Mouse (Mus musculus): ENCODE results near the gene Adamts9. TPM values are rescaled to one million over a fixed set of nuclear protein-coding genes. Genes with fewer than 3 reads are reported as not detected.

The Adamts9 gene
- polyA plus RNA-seq, 1 experiment = 12.4 TPM

- H3K4me1 ChIP-seq (ENCODE audit: control insufficient read depth, insufficient read depth, low read length) = no peaks in the 10 kb centered on the region; the same call in 1 of the 2 replicates
- H3K4me3 ChIP-seq (ENCODE audit: insufficient read depth, low read length) = no peak overlapping the region
- no peak overlapping the region for H3K27ac ChIP-seq (ENCODE audit: insufficient read depth, low read length)
- no peak for TF ChIP-seq CTCF (IDR thresholded peaks at IDR 0.05; ENCODE audit: borderline replicate concordance, insufficient read depth, low read length)
- TF ChIP-seq POLR2A (IDR thresholded peaks at IDR 0.05; ENCODE audit: low read depth, low read length) = no peak
These were observed 51.8 kb downstream of the Adamts9 start for GRCm38 (mm10) chr6:92891535-92891934.

- Histone ChIP-seq H3K27ac (ENCODE audit: insufficient read depth, low read length) (no peak overlapping the region), H3K4me3 (ENCODE audit: insufficient read depth, low read length) (no peak overlapping the region)
These were observed 60.0 kb downstream of the Adamts9 start for GRCm38 (mm10) chr6:92883131-92883900.

GRCm38 (mm10) chr6:92882446-92882845 is 60.8 kb downstream of the Adamts9 start:
- Histone ChIP-seq H3K4me3 (ENCODE audit: insufficient read depth, low read length) (no peak overlapping the region), H3K27ac (ENCODE audit: insufficient read depth, low read length) (no peak overlapping the region), H3K4me1 (ENCODE audit: control insufficient read depth, insufficient read depth, low read length) (no peaks in the 10 kb centered on the region)
- no peak for TF ChIP-seq CTCF (IDR thresholded peaks at IDR 0.05; ENCODE audit: borderline replicate concordance, insufficient read depth, low read length)
- no peak for TF ChIP-seq POLR2A (IDR thresholded peaks at IDR 0.05; ENCODE audit: low read depth, low read length)

More at GRCm38 (mm10) chr6:92883131-92883900, 60.0 kb downstream of the Adamts9 start:
- TF ChIP-seq CTCF (IDR thresholded peaks at IDR 0.05; ENCODE audit: borderline replicate concordance, insufficient read depth, low read length) = no peak
- TF ChIP-seq POLR2A (IDR thresholded peaks at IDR 0.05; ENCODE audit: low read depth, low read length) = no peak
- no peaks in the 10 kb centered on the region for H3K4me1 ChIP-seq (ENCODE audit: control insufficient read depth, insufficient read depth, low read length)

- TF ChIP-seq CTCF (IDR thresholded peaks at IDR 0.05; ENCODE audit: borderline replicate concordance, insufficient read depth, low read length) (no peak), POLR2A (IDR thresholded peaks at IDR 0.05; ENCODE audit: low read depth, low read length) (no peak)
- H3K27ac ChIP-seq (ENCODE audit: insufficient read depth, low read length) = no peak overlapping the region
- no peaks in the 10 kb centered on the region for H3K4me1 ChIP-seq (ENCODE audit: control insufficient read depth, insufficient read depth, low read length)
- no peak overlapping the region for H3K4me3 ChIP-seq (ENCODE audit: insufficient read depth, low read length)
These were observed 63.5 kb downstream of the Adamts9 start for GRCm38 (mm10) chr6:92879700-92880265.

- Histone ChIP-seq H3K27ac (ENCODE audit: insufficient read depth, low read length) (no peak overlapping the region), H3K4me1 (ENCODE audit: control insufficient read depth, insufficient read depth, low read length) (no peaks in the 10 kb centered on the region), H3K4me3 (ENCODE audit: insufficient read depth, low read length) (no peak overlapping the region)
- TF ChIP-seq CTCF (IDR thresholded peaks at IDR 0.05; ENCODE audit: borderline replicate concordance, insufficient read depth, low read length) (no peak), POLR2A (IDR thresholded peaks at IDR 0.05; ENCODE audit: low read depth, low read length) (no peak)
These were observed 64.5 kb downstream of the Adamts9 start for GRCm38 (mm10) chr6:92878771-92879170.

GRCm38 (mm10) chr6:92877236-92877635 is 66.1 kb downstream of the Adamts9 start:
- TF ChIP-seq CTCF (IDR thresholded peaks at IDR 0.05; ENCODE audit: borderline replicate concordance, insufficient read depth, low read length) (no peak), POLR2A (IDR thresholded peaks at IDR 0.05; ENCODE audit: low read depth, low read length) (no peak)
- H3K27ac ChIP-seq (ENCODE audit: insufficient read depth, low read length) = no peak overlapping the region

GRCm38 (mm10) chr6:92876121-92876520 is 67.2 kb downstream of the Adamts9 start:
- Histone ChIP-seq H3K4me1 (ENCODE audit: control insufficient read depth, insufficient read depth, low read length) (no peaks in the 10 kb centered on the region), H3K4me3 (ENCODE audit: insufficient read depth, low read length) (no peak overlapping the region), H3K27ac (ENCODE audit: insufficient read depth, low read length) (no peak overlapping the region)
- TF ChIP-seq POLR2A (IDR thresholded peaks at IDR 0.05; ENCODE audit: low read depth, low read length) = no peak
- no peak for TF ChIP-seq CTCF (IDR thresholded peaks at IDR 0.05; ENCODE audit: borderline replicate concordance, insufficient read depth, low read length)

More at GRCm38 (mm10) chr6:92877236-92877635, 66.1 kb downstream of the Adamts9 start:
- Histone ChIP-seq H3K4me3 (ENCODE audit: insufficient read depth, low read length) (no peak overlapping the region), H3K4me1 (ENCODE audit: control insufficient read depth, insufficient read depth, low read length) (no peaks in the 10 kb centered on the region)

- TF ChIP-seq POLR2A (IDR thresholded peaks at IDR 0.05; ENCODE audit: low read depth, low read length) (no peak), CTCF (IDR thresholded peaks at IDR 0.05; ENCODE audit: borderline replicate concordance, insufficient read depth, low read length) (no peak)
- Histone ChIP-seq H3K4me3 (ENCODE audit: insufficient read depth, low read length) (no peak overlapping the region), H3K4me1 (ENCODE audit: control insufficient read depth, insufficient read depth, low read length) (no peaks in the 10 kb centered on the region), H3K27ac (ENCODE audit: insufficient read depth, low read length) (no peak overlapping the region)
These were observed 68.0 kb downstream of the Adamts9 start for GRCm38 (mm10) chr6:92875340-92875739.

- TF ChIP-seq CTCF (IDR thresholded peaks at IDR 0.05; ENCODE audit: borderline replicate concordance, insufficient read depth, low read length) = no peak
- TF ChIP-seq POLR2A (IDR thresholded peaks at IDR 0.05; ENCODE audit: low read depth, low read length) = no peak
These were observed 68.4 kb downstream of the Adamts9 start for GRCm38 (mm10) chr6:92874854-92875253.

GRCm38 (mm10) chr6:92872766-92873165 is 70.5 kb downstream of the Adamts9 start:
- Histone ChIP-seq H3K4me3 (ENCODE audit: insufficient read depth, low read length) (no peak overlapping the region), H3K27ac (ENCODE audit: insufficient read depth, low read length) (no peak overlapping the region), H3K4me1 (ENCODE audit: control insufficient read depth, insufficient read depth, low read length) (peaks cover 4% of the 10 kb centered on the region)
- TF ChIP-seq CTCF (IDR thresholded peaks at IDR 0.05; ENCODE audit: borderline replicate concordance, insufficient read depth, low read length) (no peak), POLR2A (IDR thresholded peaks at IDR 0.05; ENCODE audit: low read depth, low read length) (no peak)

More at GRCm38 (mm10) chr6:92874854-92875253, 68.4 kb downstream of the Adamts9 start:
- Histone ChIP-seq H3K4me3 (ENCODE audit: insufficient read depth, low read length) (no peak overlapping the region), H3K27ac (ENCODE audit: insufficient read depth, low read length) (no peak overlapping the region), H3K4me1 (ENCODE audit: control insufficient read depth, insufficient read depth, low read length) (no peaks in the 10 kb centered on the region)
